Mouse (Mus musculus) central nervous system, embryonic 18 days (tissue): ENCODE results near the gene Prl2c3. TPM values are rescaled to one million over a fixed set of nuclear protein-coding genes. Genes with fewer than 3 reads are reported as not detected.

Experiments
- polyA plus RNA-seq: library from polyadenylated mRNA; depleted of rRNA; stranded (reverse); fragments of >200 nt; gene quantifications from 2 replicates; pipeline ENCODE4 v1.2.3, GENCODE M21; 2012; rRNA removed

The Prl2c3 gene
- polyA plus RNA-seq = not detected in 2 replicates

DNA sequence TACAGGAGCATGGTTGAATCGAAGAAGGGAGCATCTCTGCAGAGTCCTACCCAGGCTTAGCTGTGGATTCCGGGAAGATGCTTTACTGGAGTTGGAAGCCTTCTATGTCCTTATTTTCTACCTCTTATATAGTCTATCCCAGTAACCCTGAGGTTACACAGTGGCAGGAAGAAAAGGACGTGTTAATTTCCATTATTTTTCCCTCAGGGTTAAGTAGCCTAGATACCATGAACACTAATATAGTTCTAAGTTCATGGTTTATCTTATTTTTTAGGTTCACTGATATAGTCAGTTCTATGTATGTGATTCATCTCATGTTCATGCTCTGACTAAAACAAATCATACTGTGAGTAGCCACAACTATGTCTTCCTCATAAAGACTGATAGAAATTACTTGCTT lies at the start of gene Prl2c3:
TSS of gene Prl2c3 (minus strand) at position 101 of the 400 bp plus-strand sequence.

Other genes starting within 250 kb of the Prl2c3 start
- 7.9 and 8.5 TPM in 2 replicates for gene Ero1lb, start 234.2 kb downstream of the Prl2c3 start, polyA plus RNA-seq
- 0.26 TPM in 1 of 2 replicates, not detected in the other for gene Prl2c2, start 205.3 kb upstream of the Prl2c3 start, polyA plus RNA-seq